Mouse (Mus musculus) midbrain, embryonic 14.5 days (tissue): ENCODE measurements around the gene 4930467E23Rik. TPM values are rescaled to one million over a fixed set of nuclear protein-coding genes. Genes with fewer than 3 reads are reported as not detected.
"Not testable (repeated sequence)": the region's sequence is repeated elsewhere in the genome, so short reads cannot be mapped to it uniquely, and the experiment has no call there.

Experiments used
- ATAC-seq: fragments of 200-750 bp; cut with Nextera tagmentation; 2 replicates; pipeline ENCODE4 v1.8.0; 2017; ENCODE audit warnings: moderate number of reproducible peaks, moderate library complexity; ENCODE audit not compliant: low FRiP score, low TSS enrichment
- DNase-seq: peaks from one replicate; pipeline ENCODE4 v3.0.0-alpha.2; 2015
- H3K27ac ChIP-seq: fragments of 300-500 bp; sonication (generic); replicated peaks from 2 replicates; pipeline ENCODE4 v1.5.1; 2014; ENCODE audit warnings: mild to moderate bottlenecking, low read depth, low read length, moderate library complexity
- H3K27me3 ChIP-seq: fragments of 300-500 bp; sonication (generic); 2 replicates; pipeline ENCODE4 v1.6.1; 2014; ENCODE audit warnings: low read length, control low read depth, mixed read lengths; ENCODE audit not compliant: control insufficient read depth, insufficient read depth
- H3K36me3 ChIP-seq: fragments of 300-500 bp; sonication (generic); 2 replicates; pipeline ENCODE4 v1.6.1; 2014; ENCODE audit warnings: low read length, control low read depth; ENCODE audit not compliant: control insufficient read depth, insufficient read depth
- H3K4me1 ChIP-seq: fragments of 300-500 bp; sonication (generic); 2 replicates; pipeline ENCODE4 v1.6.1; 2014; ENCODE audit warnings: mild to moderate bottlenecking, antibody characterized with exemption, low read length, control low read depth; ENCODE audit not compliant: control insufficient read depth, insufficient read depth
- H3K4me2 ChIP-seq: fragments of 300-500 bp; sonication (generic); 2 replicates; pipeline ENCODE4 v1.6.1; 2014; ENCODE audit warnings: mild to moderate bottlenecking, low read length, moderate library complexity
- H3K4me3 ChIP-seq: fragments of 300-500 bp; sonication (generic); replicated peaks from 2 replicates; pipeline ENCODE4 v1.5.1; 2014; ENCODE audit warnings: low read depth, low read length
- H3K9ac ChIP-seq: fragments of 300-500 bp; sonication (generic); replicated peaks from 2 replicates; pipeline ENCODE4 v1.6.1; 2014; ENCODE audit warnings: mild to moderate bottlenecking, low read length, moderate library complexity
- H3K9me3 ChIP-seq: fragments of 300-500 bp; sonication (generic); 2 replicates; pipeline ENCODE4 v1.6.1; 2016; ENCODE audit warnings: low read length, control low read depth, mixed read lengths; ENCODE audit not compliant: control insufficient read depth
- WGBS: fragments of 180-500 bp; shearing (Covaris S2); extraction: QIAGEN DNeasy Blood & Tissue Kit; methylation state at CpG from one replicate; pipeline ENCODE4 v1.1.7; 2014; 5-methylcytosine and 5-hydroxymethylcytosine counted together
- polyA plus RNA-seq: library from polyadenylated mRNA; unstranded; fragments of >200 nt; fragmentation: Nextera tagmentation; extraction: Ambion mirVana; gene quantifications from 2 replicates; pipeline ENCODE4 v1.2.1, GENCODE M21; 2014

4930467E23Rik gene
- polyA plus RNA-seq, 1 experiment from 2014 or later = 0.17 TPM

DNA sequence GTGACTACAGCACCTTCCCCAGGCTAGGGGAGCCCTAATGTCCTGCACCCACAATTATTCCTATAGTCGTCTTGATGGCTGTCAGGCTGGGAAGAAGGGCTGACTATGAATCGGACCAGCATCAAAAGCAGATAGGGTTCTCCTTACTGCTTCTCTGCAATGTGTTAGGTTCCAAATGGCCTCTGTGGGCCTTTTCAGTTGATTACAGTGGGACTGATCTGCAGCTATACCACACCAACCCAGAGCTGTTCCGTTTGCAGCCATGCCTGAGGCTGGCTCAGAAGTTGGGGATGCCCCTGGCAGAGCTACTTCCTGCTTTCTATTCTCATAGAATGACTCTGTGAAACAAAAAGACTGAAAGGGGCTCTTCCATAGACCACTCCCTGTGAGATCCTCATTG lies 53.4 kb downstream of the 4930467E23Rik start:
- H3K27ac ChIP-seq, H3K4me2 ChIP-seq, H3K27me3 ChIP-seq, DNase-seq, H3K4me3 ChIP-seq, ATAC-seq, H3K9ac ChIP-seq, H3K36me3 ChIP-seq, H3K4me1 ChIP-seq, H3K9me3 ChIP-seq: not testable (repeated sequence)
- WGBS = 87% methylated on average over 3 of the region's 3 CpGs

DNA sequence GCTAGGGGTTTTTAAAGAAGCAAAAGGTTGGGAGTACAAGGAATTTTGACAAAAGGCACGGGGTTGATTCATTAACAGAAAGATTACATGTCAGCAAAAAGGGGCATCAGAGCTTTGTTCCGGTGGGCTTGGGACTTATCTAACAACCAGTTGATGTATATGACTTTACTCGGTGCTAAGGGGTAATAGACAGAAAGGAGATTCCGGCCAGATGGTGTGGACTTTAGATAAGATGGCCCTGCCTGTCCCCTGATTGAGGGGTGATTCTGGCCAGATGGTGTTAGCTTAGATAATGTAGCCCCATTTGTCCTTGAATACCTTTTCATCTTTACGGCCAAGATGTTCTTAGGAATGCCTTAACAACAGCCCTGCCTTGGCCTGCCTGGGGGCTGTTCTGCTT lies 54.5 kb downstream of the 4930467E23Rik start:
- not testable (repeated sequence) for ATAC-seq

DNA sequence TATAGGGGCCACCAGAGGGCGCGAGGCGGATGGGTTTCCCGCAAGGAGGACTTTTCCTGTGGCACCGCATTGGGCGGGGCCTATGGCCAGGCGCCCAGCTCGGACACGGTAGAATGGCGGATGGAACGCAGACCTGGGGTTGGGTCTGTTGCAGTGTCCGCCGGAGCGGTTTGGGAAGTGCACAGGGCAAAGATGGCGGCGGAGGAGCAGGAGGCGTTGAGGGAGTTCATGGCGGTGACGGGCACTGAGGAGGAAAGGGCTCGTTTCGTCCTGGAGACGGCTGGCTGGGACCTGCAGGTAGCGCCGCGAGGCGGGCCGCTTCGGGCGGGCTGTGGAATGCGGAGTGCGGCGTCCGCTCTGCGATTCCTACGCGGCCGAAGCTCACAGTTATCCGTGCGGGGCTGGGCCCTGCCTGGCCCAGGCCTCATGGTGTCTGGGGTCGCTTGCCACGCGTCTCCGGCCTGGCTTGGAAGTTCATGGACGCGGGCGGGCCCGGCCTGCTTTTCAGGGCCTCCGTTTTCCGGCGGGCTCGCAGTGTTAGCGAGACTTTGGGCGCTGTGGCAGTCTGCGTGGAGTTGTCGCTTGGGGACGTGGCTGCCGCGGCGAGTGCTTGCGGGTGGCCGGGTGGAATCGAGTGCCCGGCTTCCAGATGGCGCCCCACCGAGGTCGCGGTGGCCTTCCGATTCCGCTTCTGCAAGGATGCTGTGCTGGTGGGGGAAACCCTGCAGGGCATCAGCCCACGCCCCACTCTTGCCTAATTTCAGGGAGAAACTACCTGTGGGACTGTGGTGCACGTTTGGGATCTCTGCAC lies 55.4 kb downstream of the 4930467E23Rik start:
- peak; percentile 97 for DNase-seq
- peak overlapping the region; percentile 52 for H3K4me3 ChIP-seq
- H3K9ac ChIP-seq = peak overlapping the region; percentile 78
- H3K4me1 ChIP-seq, H3K9me3 ChIP-seq, H3K36me3 ChIP-seq, H3K27me3 ChIP-seq: not testable (repeated sequence)
- ATAC-seq = peak; percentile 100
- peak overlapping the region; percentile 85 for H3K27ac ChIP-seq
- peak overlapping the region; percentile 49 for H3K4me2 ChIP-seq
- WGBS = 15% methylated on average over 68 of the region's 71 CpGs

More for the DNA sequence above, 54.5 kb downstream of the 4930467E23Rik start:
- H3K4me1 ChIP-seq, H3K36me3 ChIP-seq, H3K27me3 ChIP-seq, H3K9me3 ChIP-seq, H3K9ac ChIP-seq, H3K4me3 ChIP-seq, DNase-seq, H3K4me2 ChIP-seq, H3K27ac ChIP-seq: not testable (repeated sequence)
- WGBS = no CpG with 5 or more reads among the region's 5 CpGs

DNA sequence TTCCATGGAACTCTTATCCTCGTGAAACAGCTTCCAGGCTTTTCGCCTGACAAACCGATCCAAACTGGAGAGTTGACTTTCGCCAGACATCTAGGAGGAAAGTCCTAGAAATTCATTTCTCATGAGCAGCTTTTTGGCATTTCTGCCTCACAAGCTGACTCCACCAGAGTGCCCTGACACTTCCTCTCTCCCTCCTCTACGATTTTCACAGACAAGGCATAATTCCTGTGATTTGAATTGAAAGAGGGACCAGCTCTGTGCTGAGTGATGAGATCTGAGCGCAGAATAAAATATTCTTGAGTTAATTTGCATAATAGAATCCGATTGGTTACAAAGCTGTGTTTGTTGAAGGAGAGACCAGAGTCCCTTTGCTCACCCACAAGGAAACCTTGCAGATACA lies 63.3 kb downstream of the 4930467E23Rik start:
- DNase-seq, H3K4me1 ChIP-seq, H3K27ac ChIP-seq, H3K9ac ChIP-seq, H3K27me3 ChIP-seq, H3K4me2 ChIP-seq, H3K4me3 ChIP-seq, H3K9me3 ChIP-seq, ATAC-seq, H3K36me3 ChIP-seq: not testable (repeated sequence)
- WGBS = 83% methylated on average over 7 of the region's 7 CpGs

Other genes starting within 250 kb of the 4930467E23Rik start
- gene Defb7, start 234.5 kb upstream of the 4930467E23Rik start, polyA plus RNA-seq = not detected in 2 replicates
- not detected in 2 replicates for gene Gm31371, start 173.8 kb downstream of the 4930467E23Rik start, polyA plus RNA-seq